Mouse (Mus musculus): ENCODE results near the gene Kcnh1.

DNA sequence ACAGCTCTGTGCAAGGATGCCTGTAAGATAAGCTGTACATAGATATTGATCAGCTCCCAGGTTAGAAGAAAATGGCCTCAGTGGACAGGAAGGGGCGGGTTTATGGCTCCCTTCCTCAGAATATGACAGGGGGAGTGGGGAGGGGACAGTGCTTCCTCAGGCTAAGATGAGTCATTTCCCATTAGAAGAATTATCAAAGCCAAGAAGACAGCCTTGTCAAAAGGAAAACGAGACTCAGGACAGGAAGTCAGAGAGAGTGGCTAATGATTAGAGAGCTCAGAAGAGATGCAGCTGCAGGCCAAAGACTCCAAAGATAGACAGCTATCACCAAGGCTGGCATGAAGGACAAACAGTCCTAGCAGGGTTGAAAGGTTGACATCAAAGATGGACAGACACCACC is 341.6 kb downstream of the Kcnh1 start:
- no peak for TF ChIP-seq CTCF (IDR thresholded peaks at IDR 0.05; ENCODE audit: extremely low read depth, insufficient read depth, low read length)
- TF ChIP-seq POLR2A (IDR thresholded peaks at IDR 0.05; ENCODE audit: extremely low read depth, insufficient read depth, low read length) = no peak
